Mouse (Mus musculus) T-cell, adult 2 months (primary cell): Measurements from ENCODE around the gene Cfap97.

Experiments
- DNase-seq: peaks from one replicate; pipeline ENCODE4 v3.0.0; 2022; ENCODE audit warnings: low spot score

Gene Cfap97

DNA sequence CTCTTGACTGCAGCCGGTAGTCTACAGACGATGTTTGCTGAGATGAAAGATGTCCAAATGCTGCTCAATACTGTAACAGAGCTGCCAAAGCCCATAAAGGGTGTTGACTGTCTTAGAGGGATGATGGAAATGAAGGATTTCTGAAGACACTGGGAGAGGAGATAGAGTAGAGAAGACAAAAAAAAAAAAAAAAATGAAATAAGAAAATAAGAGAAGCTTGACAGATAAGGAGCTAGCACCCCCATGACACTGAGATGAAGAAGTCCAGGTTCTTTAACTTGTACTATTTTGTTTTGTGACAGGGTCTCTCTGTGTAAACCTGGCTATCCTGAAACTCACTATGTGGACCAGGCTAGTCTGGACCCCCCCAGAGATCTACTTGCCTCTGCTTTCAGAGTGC lies 1.5 kb downstream of the Cfap97 start:
- no peak for DNase-seq

DNA sequence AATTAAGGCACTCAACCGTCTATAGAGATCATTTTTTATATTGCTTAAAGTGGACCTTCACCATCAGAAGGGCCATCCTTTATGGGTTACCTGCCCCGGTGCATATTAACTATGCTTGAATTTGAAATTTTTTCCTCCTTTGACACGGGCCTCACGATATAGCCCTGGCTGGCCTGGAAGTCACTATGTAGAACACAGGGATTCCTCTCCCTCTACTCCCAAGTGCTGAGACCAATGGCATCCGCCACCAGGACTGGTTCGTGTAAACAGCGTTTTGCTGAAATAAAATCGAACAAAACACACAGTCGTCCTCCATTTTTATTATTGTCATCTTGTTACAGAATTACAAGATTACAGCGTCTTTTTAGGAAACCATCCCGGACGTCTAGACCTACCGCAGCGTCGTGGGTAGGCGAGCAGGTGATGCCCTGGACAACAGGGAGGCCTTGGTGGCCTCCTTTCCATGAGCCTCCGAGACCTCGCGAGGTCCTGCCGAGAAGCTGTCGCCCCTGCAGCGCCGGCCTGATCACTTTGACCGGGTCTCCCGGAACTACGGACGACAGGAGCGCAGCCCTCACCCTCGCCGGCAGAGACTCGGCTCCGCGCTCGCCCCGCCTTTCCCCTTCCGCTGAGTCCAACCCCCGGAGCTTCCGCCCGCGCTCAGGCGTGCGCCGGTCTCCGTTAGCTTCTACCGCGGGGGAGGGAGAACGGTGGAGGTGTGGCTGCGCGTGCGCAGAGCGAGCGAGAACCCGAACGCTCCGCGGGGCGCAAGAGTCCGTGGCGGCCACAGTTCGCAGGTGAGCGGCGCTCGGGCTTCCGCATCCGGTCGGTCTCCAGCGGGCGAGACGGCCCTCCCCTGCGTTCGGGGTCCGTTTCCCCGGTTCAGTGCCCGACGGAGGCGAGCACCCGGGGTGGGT lies 11.6 kb downstream of the Cfap97 start:
- peak; percentile 92 for DNase-seq

DNA sequence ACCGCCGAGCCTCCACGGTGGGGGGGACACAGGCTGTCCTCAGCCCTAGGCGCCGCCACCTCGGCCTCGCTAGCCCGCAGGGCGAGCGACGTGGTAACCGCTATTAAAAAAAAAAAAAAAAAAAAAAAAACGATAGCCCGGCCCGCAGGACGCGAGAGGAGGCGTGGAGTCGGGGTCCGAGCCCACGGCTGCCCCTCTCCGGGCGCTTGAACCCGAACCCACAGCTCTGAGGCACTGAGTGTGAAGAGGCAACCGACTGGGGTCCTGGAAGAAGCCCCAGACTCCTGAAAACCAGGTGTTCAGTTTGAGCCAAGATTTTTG lies 12.3 kb downstream of the Cfap97 start:
- DNase-seq: no peak

DNA sequence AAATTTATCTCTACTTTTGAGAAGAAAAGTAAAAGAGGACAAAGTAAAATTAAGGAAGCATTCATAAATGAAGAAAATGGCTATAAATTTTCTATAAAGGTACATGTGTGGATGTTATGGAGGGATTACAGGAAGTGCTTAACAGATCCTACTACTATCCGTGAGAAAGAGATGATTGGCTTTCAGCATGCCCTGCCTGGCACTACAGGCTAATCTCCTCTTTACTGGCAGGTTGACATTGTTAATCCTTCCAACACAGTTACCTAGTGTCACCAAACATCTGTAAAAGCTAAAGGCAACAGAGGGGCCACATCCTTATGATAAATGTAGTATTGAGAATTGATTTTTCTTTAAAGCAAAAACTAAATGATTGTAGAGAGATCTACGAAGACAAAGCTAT lies 22.1 kb downstream of the Cfap97 start:
- no peak for DNase-seq

DNA sequence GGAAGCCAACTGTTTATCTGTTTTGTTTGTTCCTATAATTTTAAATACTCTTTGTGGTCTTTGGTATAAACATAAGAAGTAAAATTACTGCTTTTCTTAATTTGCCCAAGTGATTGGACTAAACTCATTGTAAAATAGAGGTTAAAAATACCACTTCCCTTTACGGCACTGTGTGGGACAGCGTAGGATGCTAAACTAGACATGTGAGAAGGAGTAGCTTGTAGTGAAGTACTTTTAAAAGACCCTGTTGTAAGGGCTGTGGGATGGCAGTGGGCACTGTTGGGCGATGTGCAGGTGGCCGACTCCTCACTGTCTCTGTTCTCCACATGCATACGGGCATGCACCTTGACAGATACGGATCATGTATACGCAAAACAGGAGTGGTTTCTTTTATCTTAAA lies 28.6 kb downstream of the Cfap97 start:
- DNase-seq: no peak

DNA sequence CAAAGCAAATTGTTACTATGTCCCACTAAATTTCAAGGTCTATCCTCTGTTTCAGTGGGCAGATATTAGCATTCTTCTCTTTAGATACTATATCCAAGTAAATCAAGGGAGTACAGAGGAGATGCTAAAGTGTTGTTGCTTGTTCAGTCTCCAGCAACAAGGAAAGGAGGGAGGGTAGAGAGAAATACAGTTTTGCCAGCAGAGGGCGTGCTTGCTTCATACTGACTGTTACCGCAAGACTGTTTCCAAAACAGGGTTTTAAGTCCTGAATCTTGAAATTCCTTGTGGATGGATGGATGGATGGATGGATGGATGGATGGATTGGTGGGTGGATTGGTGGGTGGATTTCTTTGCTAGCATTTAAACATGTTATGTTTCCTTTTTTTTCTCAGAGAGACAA lies 33.8 kb downstream of the Cfap97 start:
- peak; percentile 36 for DNase-seq

DNA sequence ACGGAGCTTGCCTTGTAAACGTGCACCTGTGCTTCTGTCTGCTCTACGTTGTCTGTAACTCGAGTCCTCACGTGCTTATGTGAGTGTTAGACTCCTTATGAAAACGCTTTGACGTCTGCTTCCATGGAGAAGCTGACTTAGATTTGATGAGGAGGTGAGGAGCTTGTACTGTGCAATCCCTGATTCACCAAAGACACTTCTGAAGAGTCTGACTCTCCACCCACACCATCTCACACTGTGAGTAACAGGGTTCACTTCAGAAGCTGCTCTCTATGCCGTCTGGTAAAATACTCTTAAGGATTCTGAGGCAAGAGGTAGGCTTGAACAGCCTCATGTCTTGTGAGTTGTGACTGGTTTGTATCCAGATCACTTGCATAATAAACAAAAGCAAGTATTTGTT lies 41.5 kb downstream of the Cfap97 start:
- DNase-seq: no peak

DNA sequence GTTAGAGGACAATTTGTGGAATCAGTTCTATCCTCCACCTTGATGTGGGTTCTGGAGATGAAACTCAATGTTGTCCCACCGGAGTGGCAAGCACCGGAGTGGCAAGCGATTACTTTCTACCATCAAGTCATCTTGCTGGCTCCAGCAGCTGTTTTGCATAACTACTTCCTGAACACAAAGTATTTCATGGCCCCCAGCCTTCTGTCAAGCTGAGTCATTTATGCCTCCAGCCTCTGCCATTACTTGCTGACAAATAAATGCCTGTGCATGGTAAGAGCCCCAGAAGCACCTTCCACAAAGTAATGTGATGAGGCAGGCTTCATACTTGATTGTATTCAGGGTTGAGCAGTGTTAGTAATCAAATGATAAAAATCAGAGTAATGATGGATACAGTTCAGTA lies 45.3 kb downstream of the Cfap97 start:
- no peak for DNase-seq

DNA sequence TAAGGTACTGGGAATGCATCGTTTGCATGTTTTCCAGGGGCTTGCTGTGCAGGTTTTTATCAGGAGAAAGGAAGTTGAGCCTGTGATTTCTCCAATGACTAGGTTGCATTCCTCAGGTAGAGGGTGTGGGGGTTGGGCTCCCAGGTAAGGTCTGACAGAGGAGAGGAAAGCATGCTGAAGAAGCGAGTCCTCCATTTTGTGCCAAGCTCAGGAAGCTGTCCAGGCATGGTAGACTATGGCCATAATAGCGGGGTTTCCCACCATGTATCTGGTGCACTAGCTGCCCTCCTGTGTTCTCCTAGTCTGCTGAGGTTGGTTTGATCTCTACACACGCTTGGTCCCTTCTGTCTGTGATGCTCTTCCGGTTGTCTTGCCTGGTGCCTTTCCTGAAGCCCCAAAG lies 46.1 kb downstream of the Cfap97 start:
- DNase-seq: no peak

DNA sequence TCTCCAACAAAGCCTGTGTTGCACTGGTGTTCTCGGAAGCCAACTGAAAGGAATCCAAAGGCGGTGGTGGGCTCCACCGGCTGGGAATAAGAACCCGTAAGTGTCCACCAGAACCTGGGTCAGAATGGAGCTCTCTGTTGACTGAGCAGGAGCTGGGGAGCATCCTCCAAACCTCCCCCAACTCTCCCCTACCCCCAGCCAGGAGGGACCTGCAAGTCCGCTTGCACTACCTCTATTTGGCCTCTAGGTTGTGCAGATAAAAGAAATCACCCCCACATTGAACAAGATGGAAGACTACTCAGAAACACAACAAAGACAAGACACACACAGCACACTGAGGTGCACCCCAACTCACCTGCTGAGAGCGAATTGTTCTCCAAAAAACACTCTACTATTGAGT lies 50.8 kb downstream of the Cfap97 start:
- DNase-seq: no peak

DNA sequence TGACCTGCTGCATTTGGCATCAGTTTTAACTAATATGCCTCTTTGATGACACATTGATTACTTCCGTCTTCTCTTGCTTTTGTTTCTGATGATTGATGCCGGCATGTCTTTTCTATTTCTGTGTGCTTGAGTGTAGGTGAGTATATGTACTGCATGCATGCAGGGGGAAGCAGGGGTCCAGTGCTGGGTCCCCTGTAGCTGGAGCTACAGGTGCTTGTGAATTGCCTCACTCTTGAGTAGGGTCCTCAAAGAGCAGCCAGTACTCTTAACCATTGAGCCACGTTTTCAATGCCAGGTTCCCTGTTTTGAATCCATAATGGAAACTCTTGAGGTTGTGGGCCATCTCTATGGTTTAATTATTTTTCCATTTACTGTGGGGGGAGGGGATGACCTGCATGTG lies 52.7 kb downstream of the Cfap97 start:
- no peak for DNase-seq

DNA sequence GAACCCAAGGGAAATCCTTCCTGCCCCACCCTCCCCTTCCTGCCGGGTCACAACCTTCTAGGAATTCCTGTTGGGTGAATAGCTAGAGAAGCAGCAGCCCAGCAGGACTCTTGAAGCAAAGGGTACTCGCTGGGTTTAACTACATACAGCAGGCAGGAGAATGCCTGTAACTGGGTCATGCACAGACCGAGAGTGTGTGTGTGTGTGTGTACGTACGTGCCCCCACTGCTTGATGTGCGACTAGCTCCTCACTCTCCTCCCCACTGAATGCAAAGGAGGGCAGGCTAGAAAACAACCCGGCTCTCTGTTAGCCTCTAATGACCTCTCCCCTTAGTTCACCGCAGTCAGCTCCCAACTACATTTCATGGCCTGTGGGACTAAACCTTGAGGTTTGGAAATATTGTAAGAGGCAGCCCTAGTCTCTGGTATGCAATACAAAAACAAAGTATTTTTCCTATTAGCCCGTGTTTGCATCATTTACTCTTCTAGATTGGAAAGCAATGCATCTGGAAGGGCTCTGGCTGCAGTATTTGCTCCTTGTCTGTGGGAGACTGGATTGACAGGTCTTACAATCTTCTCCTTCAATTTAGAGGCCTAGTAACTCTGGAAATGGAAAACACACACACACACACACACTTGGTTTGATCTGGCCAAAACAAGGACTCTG lies 53.5 kb downstream of the Cfap97 start:
- no peak for DNase-seq

DNA sequence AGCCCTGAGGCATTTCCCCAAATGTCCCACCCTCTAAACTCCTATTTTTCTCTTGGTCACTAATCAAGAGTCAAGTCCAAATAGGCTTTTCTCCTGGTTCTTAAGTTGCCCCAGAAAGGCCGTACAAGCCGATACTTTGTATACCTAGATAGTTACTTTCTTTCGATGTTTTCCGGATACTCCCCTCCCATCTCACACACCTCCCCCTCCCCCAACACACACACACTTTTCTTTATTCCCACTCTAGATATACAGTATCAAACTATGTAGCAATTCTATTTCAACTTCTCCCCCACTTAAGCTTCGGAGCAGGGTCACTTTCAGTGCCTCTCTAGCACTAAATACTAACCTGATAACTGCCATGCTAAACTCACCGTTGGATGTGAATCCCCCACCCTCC lies 54.5 kb downstream of the Cfap97 start:
- DNase-seq: no peak

DNA sequence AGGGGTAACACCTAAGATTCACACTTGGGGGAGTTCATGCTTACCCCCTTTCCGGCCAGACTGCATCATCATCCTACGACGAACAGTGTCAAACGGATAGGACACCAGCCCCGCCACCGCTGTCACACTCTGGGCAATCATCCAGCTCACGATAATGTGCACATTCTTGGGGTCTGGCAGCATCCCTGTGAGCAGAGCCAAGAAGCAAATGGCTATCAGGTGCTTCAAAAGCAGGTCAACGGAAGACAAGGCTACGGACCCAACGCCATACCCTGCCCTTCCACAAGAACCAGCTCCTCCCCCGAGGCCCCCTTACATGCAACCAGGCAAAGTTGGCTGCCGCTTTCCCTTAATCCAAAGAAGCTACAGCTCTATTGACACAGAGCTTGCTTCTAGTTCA lies 56.8 kb downstream of the Cfap97 start:
- DNase-seq: no peak

DNA sequence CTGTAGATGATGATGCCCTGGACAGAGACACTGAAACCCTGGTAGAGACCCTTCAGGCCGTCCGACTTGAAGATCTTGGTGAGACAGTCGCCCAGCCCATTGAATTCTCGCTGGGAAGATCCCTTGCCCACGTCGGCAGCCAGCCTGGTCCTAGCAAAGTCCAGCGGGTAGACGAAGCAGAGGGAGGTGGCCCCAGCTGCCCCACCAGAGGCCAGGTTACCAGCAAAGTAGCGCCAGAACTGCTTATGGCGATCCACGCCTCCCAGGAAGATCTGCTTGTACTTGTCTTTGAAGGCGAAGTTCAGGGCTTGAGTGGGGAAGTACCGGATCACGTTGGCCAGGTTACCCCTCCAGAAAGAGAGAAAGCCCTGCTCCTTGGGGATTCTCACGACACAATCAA lies 57.5 kb downstream of the Cfap97 start:
- DNase-seq: no peak

DNA sequence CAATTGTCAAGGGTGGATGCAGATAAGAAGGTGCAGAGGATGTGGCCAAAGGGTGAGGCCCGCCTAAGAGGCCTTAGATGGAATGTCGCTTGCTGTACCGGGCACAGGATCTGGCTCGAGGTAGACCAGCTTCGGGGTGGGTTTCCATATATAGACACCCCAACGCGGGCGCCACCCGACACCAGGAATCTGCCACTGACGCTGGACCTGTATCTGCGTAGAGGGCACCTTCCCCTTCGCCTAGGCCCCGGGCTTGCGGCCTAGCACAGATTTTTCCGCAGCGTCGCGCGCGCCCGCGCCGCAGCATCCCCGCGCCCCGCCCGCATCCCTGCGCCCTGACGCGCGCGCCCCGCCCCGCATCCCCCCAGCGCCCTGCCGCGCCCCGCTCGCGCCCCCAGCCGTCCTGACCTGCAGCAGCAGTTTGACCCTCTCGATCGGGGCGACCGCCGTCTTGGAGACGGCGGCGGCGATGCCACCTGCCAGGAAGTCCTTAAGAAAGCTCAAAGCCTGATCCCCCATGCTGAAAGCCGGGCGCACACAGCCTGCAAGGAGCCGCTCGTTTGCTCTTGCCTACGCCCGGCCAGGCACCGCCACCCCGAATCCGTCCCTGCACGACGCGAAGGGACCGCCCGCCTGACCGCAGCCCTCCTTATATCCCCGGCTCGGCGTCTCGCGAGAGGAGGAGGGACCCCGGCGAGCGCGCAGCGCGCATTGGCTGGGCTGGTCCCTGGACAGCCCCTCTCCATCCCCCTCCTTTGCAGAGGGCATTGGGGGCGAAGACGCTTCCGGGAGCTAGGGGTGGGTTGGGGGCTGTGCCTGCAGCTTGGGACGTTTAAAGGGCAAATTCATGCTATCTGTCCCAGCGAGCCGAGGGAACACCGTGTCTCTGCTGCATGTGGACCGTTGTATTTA lies 59.1 kb downstream of the Cfap97 start, which contains the start of gene Slc25a4:
TSS of gene Slc25a4 (minus strand) at position 881 of the 912 bp plus-strand sequence.
- peak; percentile 89 for DNase-seq

DNA sequence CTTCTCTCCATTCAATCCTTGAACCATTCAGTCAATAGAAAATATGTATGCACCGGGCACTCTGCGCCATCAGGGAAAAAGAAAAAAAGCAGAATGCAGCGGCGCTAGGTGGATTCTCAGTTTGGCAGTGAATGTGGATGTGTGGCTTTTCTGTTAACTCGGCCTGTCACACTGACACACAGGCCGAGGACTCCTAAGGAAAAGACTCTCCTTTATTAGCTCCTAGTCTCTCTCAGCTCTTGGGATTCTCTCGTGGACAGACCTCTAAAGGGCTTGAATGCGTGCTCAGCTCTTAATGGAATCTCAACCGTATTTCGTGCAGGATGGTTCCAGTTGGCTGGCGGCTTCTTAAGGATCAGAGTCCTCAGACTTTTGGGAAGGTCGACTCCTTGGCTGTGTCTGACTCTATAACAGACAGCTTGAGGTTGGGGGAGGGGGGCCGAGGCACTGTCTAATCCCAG lies 60.1 kb downstream of the Cfap97 start:
- DNase-seq: no peak

DNA sequence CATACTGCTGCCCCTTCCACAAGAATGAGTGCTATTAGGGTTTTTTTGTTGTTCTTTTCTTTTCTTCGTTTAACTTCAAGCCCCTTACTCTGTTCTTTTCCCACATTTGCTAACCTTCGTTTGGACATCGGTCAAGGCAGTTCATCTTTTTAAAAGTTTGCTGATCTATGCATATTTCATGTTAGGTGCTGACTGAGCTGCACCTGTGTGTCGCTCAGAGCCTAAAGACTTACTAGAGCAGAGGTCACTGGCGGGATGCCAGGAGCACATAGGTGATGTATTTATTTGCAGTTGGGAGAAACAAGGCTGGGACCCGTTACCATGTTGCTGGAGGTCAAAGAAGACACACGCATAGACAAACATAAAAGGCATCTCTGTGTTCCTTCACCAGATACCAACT lies 60.6 kb downstream of the Cfap97 start:
- no peak for DNase-seq

DNA sequence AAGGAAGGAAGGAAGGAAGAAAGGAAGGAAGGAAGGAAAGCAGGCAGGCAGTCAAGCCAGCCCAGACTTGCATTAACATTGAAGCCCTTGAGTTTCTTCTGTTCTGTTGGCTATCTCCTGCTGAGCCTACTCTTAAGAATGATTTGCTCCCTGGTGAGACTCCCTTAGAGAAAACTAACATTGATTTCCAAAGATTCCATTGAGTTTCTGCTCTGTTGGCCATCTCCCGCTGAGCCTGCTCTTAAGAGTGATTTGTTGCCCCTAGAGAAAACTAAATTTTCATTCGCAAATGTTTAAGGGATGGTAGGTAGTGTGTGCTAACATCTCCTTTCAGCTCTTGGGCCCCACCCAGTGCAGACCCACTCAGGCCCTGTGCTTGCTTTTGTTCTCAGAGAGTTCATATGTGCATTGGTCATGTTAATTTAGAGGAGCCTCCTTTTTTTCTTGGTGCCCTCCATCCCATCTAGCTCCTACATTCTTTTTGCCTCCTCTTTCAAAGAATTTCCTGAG lies 62.5 kb downstream of the Cfap97 start:
- no peak for DNase-seq

DNA sequence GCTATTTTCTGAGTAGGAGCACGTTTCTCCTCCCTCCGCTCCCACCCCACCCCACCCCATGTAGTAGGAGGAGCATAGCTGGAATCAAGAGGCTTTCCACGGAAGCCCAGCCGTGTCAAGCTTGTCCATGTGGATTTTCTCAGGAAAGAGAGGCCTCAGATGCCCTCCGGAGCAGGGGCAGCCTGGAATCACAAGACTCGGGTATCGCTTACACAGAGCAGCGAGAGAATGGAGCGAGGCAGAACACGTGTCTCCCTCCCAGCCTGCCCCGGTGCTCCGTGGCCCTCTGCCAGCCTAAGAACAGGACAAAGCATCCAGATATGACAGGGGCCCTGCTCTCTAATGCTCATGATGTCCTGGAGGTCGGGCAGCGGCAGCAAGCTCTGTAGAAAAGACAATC lies 65.3 kb downstream of the Cfap97 start:
- DNase-seq: no peak

DNA sequence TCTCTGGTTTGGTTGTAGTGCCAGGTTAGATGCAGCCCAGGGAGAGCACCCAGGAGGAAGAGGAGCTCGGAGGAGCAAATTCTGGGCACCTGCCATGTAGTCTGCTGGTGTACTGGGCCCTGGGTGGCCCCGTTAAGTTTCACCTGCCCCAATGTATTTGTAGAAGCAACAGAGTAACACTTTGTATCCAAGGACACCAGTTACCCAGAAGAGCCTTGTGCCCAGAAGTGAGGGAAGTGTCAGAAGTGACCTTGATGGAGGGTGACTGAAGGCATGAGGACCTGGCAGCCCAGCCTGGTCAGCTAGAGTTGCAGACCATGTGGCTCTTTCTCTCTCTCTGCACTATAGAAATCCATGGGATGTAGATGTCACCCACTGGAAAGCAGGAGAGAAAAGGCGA lies 69.0 kb downstream of the Cfap97 start:
- no peak for DNase-seq

DNA sequence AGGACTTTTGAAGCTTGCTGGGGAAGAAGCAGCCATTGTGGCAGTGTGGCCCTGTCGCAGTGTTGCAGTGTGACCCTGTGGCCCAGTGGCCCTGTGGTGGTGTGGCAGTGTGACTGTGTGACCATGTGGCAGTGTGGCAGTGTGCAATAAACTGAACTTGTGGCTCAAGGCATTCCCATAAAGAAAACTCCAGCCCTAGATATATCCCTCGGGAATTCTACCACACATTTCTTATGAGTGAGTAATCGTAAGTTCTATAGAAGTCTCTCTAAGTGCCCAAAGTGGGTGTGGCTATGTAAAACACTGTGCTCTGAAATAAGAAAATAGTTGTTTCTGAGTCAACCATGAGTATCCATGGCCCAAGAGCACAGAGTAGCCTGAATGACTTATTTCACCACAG lies 73.9 kb downstream of the Cfap97 start:
- no peak for DNase-seq
